Mouse (Mus musculus) liver, embryonic 14 days (tissue): ENCODE measurements around the gene Cd38. TPM values are rescaled to one million over a fixed set of nuclear protein-coding genes. Genes with fewer than 3 reads are reported as not detected.

Source experiments
- polyA plus RNA-seq: library from polyadenylated mRNA; depleted of rRNA; stranded (reverse); fragments of >200 nt; gene quantifications from 2 replicates; pipeline ENCODE4 v1.2.3, GENCODE M21; 2012; rRNA removed

The Cd38 gene
- polyA plus RNA-seq: 5.1 and 6.1 TPM in 2 replicates

GRCm38 (mm10) chr5:43868253-43868652 lies at the start of gene Cd38:
Gene Cd38, plus strand, starts transcription at chr5:43868553.

GRCm38 (mm10) chr5:43818695-43819094 lies 49.7 kb upstream of the Cd38 start, which contains the start of gene Bst1:
Gene Bst1, plus strand, starts transcription at chr5:43818885.

GRCm38 (mm10) chr5:43821538-43821937 lies 46.8 kb upstream of the Cd38 start, which contains the start of gene Fbxl5:
Gene Fbxl5, minus strand, starts transcription at chr5:43821638.

GRCm38 (mm10) chr5:43912844-43913243 lies 44.5 kb downstream of the Cd38 start, which contains the start of gene Gm7879:
Gene Gm7879, plus strand, starts transcription at chr5:43913144.

Other genes starting within 250 kb of the Cd38 start
- gene Cc2d2a, start 206.2 kb upstream of the Cd38 start, polyA plus RNA-seq: 1.5 and 1.6 TPM in 2 replicates
- gene Bst1, start 49.7 kb upstream of the Cd38 start, polyA plus RNA-seq: 0.15 and 0.17 TPM in 2 replicates
- gene Fbxl5, start 46.9 kb upstream of the Cd38 start, polyA plus RNA-seq: 9.0 and 11.4 TPM in 2 replicates
- gene Gm7879, start 44.6 kb downstream of the Cd38 start, polyA plus RNA-seq: 0.35 and 0.61 TPM in 2 replicates
- 0.09 and 0.11 TPM in 2 replicates for gene Fgfbp1, start 113.2 kb downstream of the Cd38 start, polyA plus RNA-seq
- gene Prom1, start 233.5 kb downstream of the Cd38 start, polyA plus RNA-seq: 4.2 and 5.2 TPM in 2 replicates